Mouse (Mus musculus) cortical plate, adult 2 months (tissue): Measurements from ENCODE around the gene Kif16b.

Source experiments
- CTCF ChIP-seq: fragments of 200-500 bp; IDR thresholded peaks from 2 replicates; pipeline ENCODE4 v1.5.1; 2011; ENCODE audit warnings: mild to moderate bottlenecking, control low read depth, low read length; ENCODE audit not compliant: insufficient read depth; ENCODE audit errors: extremely low read depth
- POLR2A ChIP-seq: fragments of 200-500 bp; IDR thresholded peaks from 2 replicates; pipeline ENCODE4 v1.6.1; 2011; ENCODE audit warnings: mild to moderate bottlenecking, low read length, control low read depth; ENCODE audit not compliant: insufficient read depth; ENCODE audit errors: extremely low read depth

GRCm38 (mm10) chr2:142874562-142874961 is 26.8 kb downstream of the Kif16b start:
- TF ChIP-seq CTCF (no peak), POLR2A (no peak)
